Mouse (Mus musculus): ENCODE results near the gene Trpc7.

GRCm38 (mm10) chr13:56773262-56773870 is 122.4 kb downstream of the Trpc7 start:
- no peak for TF ChIP-seq CEBPB (IDR thresholded peaks at IDR 0.05; ENCODE audit: insufficient read depth, poor library complexity, severe bottlenecking)
- no peak for TF ChIP-seq TCF12 (IDR thresholded peaks at IDR 0.05; ENCODE audit: insufficient read depth, poor library complexity, severe bottlenecking)
- no peak for TF ChIP-seq POLR2A (IDR thresholded peaks at IDR 0.05; ENCODE audit: insufficient read length, low read depth)
- TF ChIP-seq POLR2AphosphoS2 (IDR thresholded peaks at IDR 0.05; ENCODE audit: insufficient read length, low read depth) = no peak
- no peak for TF ChIP-seq E2F4 (IDR thresholded peaks at IDR 0.05; ENCODE audit: insufficient read depth)
- no peak for TF ChIP-seq USF1 (IDR thresholded peaks at IDR 0.05; ENCODE audit: low read depth)
- no peak for TF ChIP-seq MAX (IDR thresholded peaks at IDR 0.05; ENCODE audit: low read depth)
- TF ChIP-seq MYOG (IDR thresholded peaks at IDR 0.05; ENCODE audit: control insufficient read depth in 1 of 3, insufficient read depth in 1 of 3, insufficient read length in 2 of 3, low read depth in 2 of 3) = peak in 1 of 3 experiments; percentile 49
- TF ChIP-seq TCF3 (IDR thresholded peaks at IDR 0.05; ENCODE audit: insufficient read length, low read depth) = no peak
- TF ChIP-seq MYOD1 (IDR thresholded peaks at IDR 0.05; ENCODE audit: control insufficient read depth in 1 of 3, insufficient read length in 2 of 3, low read depth in 2 of 3) = peak in 2 of 3 experiments; percentile 73 to 79
- TF ChIP-seq SRF (IDR thresholded peaks at IDR 0.05; ENCODE audit: control insufficient read depth, insufficient read length, low read depth) = no peak
